Mouse (Mus musculus) layer of hippocampus, postnatal 10 days (tissue): ENCODE data around the gene Aspscr1. TPM values are rescaled to one million over a fixed set of nuclear protein-coding genes. Genes with fewer than 3 reads are reported as not detected.

Source experiments
- DNase-seq, 2 experiments: peaks; one replicate each; pipeline ENCODE4 v3.0.0; 2021; ENCODE audit warnings: low spot score in 2 of 2
- microRNA-seq, 2 experiments: library from miRNA; unstranded; fragments of <30 nt; microRNA quantifications; one replicate each; pipeline ENCODE4 v1.2.0; 2021
- total RNA-seq, 2 experiments: library from RNA; stranded (reverse); gene quantifications; 2 replicates each; pipeline ENCODE4 v1.2.3; 2021

The Aspscr1 gene
- total RNA-seq, 2 experiments from 2014 or later = 55.5 to 62.5 TPM

DNA sequence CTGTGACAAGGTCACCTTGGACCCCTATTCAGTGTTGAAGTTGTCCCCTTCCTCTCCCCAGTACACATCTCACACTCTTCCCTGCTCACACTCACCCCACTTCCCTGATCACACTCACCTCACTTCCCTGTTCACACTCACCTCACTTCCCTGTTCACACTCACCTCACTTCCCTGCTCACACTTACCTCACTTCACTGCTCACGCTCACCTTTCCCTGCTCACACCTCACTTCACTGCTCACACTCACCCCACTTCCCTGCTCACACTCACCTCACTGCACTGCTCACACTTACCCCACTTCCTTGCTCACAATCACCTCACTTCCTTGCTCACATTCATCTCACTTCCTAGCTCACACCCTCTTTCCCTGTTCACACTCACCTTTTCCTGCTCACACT is 58.6 kb downstream of the Aspscr1 start:
- DNase-seq = no peak

DNA sequence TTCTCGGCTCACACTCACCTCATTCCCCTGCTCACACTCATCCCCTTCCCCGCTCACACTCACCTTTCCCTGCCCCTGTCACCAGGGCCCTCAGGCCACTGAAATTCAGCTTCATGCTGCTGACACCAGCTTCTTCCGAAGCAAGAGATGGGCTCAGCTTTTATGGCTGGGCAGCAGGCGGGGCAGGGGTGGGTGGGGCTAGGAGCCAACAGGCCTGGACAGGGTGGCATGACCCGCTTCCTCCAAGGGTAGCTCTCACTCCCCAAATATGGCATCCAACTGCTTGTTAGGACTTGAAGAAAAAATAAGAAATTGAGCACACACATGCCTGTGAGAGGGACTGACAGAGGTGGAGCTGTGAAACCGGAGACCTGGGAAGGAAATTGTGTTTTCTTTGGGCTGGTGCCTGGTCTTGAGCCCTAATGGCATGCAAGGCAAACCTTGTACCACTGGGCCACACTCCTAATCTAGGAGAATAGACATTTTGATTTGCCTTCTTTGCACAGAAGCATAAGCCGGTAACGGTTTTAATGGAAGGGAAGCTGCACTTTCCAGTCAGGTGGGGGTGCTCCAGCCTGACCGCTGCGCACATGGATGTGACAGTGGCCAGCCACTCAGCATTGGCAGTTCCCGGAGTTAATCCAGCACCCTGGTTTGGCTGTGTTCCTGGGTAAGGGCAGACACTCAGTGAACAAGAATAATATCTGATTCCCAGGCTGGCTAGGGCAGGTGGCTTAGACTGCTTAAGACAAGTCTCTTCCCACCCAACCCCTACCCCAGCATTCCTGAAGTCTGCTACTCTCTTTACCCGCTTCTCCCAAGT is 59.3 kb downstream of the Aspscr1 start, which contains the start of gene Cbr2:
TSS of gene Cbr2 (minus strand) at position 257 of the 823 bp plus-strand sequence.
- no peak for DNase-seq

DNA sequence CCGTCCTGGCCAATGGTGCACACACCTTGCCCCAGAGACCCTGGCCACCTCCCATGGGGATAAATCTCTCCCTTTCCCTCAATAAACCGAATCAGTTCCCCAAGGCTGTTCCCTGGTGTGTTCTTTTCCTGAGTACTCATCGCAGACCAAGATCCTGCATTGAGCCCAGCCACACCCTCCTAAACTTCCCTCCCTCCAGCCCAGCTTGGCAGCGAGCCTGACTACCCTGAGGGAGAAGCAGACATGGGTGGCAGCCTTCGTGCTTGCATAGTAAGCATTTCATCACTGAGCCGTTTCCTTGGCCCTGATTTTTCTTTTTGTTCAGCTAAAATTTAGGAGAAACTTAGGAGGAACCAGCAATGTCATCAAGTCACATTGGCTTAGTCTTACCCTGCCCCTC is 60.7 kb downstream of the Aspscr1 start:
- no peak for DNase-seq

DNA sequence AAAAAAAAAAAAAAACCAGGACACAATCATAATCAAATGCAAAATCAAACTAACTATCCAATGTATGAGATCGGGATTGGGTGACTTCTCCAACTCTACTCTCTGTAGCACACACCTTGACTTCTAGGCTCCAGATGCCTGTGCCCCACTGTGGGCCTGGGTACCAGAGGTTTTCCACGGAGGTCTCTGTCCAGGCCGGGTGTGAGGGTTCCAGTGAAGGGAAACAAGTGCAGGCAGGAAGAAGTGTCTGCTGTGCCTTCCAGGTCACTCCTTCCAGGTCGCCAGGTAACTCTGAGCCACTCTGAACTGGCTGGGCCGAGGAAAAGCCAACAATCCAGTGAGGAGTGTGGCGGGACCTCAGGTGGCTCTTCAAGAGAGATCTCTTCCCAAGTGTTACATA is 63.7 kb downstream of the Aspscr1 start:
- no peak for DNase-seq

DNA sequence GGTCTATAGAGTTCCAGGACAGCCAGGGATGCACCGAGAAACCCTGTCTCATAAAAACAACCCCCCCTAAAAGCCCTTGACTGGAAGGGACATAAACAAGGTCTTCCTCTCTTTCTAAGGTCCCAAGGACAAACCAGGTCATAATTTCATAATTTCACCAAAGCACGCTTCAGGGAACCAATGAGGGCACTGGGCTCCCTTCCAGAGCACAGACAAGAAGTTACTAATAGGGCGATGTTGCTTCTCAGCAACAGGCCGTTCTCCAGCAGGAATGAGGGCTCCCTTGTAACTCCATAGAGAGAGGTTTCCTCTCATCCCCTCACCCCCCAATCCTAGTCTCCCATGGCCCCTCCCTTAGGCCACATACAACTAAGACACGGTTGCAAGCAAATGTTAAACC is 68.2 kb downstream of the Aspscr1 start:
- DNase-seq = no peak

DNA sequence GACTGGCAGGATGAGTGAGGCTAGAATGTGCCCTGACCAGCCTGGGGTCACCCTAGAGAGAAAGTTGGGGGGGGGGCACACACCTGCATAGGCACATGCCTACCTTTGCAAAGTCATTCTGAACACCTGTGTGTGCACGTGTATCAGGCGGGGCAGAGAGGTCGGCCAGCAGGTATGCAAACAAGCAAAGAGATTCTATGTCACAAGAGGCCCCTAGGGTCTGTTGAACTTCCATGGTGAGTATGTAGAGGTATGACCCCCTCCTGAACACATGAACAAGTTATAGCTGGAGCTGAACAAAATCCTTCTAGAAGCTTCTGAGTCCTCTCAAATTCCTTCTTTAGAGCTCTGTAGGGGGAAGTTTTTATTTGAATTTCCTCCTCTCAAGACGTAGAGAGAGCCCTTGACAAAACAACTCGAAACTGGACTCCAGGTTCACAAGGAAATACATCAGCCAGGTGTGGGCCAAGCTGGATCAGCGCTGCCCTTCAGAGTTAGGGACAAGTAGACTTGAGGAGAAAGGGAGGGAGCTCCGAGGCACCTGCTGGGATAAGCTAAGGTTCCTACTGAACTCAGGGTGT is 71.4 kb downstream of the Aspscr1 start:
- DNase-seq = no peak

DNA sequence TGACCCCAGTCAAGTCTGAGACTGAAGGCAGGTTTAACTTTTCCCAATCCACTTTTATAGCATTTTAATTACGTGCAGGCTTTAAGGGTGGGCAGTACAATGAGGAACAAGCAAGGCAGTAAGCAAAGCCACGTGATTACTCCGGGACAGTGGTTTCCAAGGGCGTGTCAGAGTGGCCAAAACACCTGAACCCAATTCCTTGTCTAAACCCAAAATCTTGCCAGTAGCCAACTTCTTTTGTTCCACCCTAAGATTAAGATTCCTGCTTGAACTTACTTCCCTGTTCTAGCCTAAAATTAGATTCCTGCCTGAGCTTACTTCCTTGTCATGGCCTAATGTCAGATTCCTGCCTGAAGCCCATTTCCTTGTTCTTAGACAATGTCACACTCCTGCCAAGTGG is 75.2 kb downstream of the Aspscr1 start:
- no peak for DNase-seq

DNA sequence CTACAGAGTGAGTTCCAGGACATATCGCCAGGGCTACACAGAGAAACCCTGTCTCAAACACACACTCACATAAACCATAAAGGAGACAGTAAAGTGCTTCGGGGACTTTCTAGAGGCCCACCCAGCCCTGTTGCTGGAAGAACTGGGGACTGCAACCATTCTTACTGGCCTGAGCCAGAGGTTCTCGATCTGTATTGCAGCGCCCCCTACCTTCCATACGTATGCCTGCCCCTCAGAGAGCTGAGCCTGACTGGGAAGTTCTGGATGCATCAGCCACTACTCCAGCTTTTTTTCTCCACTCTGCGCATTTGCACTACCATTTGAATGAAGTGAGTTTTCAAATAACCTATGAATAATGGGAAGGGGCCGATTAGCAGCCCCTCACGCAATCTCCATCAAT is 76.7 kb downstream of the Aspscr1 start:
- DNase-seq = no peak

DNA sequence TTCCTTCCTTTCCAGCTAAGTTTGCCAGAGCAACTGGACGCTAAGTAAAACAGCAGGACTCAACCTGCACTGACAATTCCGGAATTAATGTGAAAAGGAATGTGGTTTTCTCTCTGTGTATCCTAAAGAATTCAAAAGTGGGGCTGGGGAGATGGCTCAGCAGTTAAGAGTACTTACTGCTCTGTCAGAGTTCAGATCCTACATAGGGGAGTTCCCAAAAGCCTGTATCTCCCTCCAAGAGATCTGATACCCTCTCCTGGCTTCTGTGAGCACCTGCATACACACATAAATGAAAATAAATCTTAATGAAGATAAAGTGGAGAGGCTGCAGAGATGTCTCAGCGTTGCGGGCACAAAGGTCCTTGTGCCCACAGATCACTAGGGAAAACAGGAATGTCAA is 78.8 kb downstream of the Aspscr1 start:
- no peak for DNase-seq

Small RNA genes lying within 50 kb of the gene (microRNA-seq; reads per million reads assigned to microRNA genes)
- gene Mir6936 = 0.98 to 2.2 reads per million in 2 experiments

Other genes with a start within 250 kb of the Aspscr1 start
- 10 to 100 TPM; 71.2 to 71.4 TPM for gene Nploc4, start 235.3 kb upstream of the Aspscr1 start, total RNA-seq
- gene Tspan10, start 230.3 kb upstream of the Aspscr1 start, total RNA-seq = 10 to 100 TPM in 1 of 2 experiments, not detected in 1; 12.5 TPM
- gene Pde6g, start 219.5 kb upstream of the Aspscr1 start, total RNA-seq = under 1 TPM; 0.20 to 0.41 TPM
- 10 to 100 TPM; 10.4 to 10.5 TPM for gene Oxld1, start 214.9 kb upstream of the Aspscr1 start, total RNA-seq
- 10 to 100 TPM; 26.5 to 27.8 TPM for gene Ccdc137, start 214.9 kb upstream of the Aspscr1 start, total RNA-seq
- 10 to 100 TPM; 57.9 to 61.5 TPM for gene Arl16, start 205.4 kb upstream of the Aspscr1 start, total RNA-seq
- 10 to 100 TPM; 76.4 to 82.3 TPM for gene Mrpl12, start 188.4 kb upstream of the Aspscr1 start, total RNA-seq
- 10 to 100 TPM; 24.5 to 25.8 TPM for gene Slc25a10, start 181.1 kb upstream of the Aspscr1 start, total RNA-seq
- gene Gcgr, start 142.3 kb upstream of the Aspscr1 start, total RNA-seq = under 1 TPM in 1 of 2 experiments, not detected in 1; 0.18 TPM
- 100 to 1,000 TPM in 1 of 2 experiments, 10 to 100 TPM in 1; 95.4 to 107 TPM for gene Mcrip1, start 123.2 kb upstream of the Aspscr1 start, total RNA-seq
- gene Ppp1r27, start 121.8 kb upstream of the Aspscr1 start, total RNA-seq = not detected
- 100 to 1,000 TPM; 153 to 161 TPM for gene P4hb, start 99.7 kb upstream of the Aspscr1 start, total RNA-seq
- 100 to 1,000 TPM; 344 to 379 TPM for gene Arhgdia, start 91.3 kb upstream of the Aspscr1 start, total RNA-seq
- gene Alyref, start 74.6 kb upstream of the Aspscr1 start, total RNA-seq = 10 to 100 TPM; 79.8 to 91.3 TPM
- gene Anapc11, start 74.6 kb upstream of the Aspscr1 start, total RNA-seq = 100 to 1,000 TPM in 1 of 2 experiments, 10 to 100 TPM in 1; 93.5 to 107 TPM
- gene Npb, start 64.5 kb upstream of the Aspscr1 start, total RNA-seq = 1 to 10 TPM; 2.2 to 2.4 TPM
- gene Pcyt2, start 55.0 kb upstream of the Aspscr1 start, total RNA-seq = 100 to 1,000 TPM; 132 to 145 TPM
- 10 to 100 TPM; 33.5 to 39.7 TPM for gene Sirt7, start 47.7 kb upstream of the Aspscr1 start, total RNA-seq
- gene Mafg, start 39.4 kb upstream of the Aspscr1 start, total RNA-seq = 10 to 100 TPM; 79.3 to 86.7 TPM
- gene Pycr1, start 29.2 kb upstream of the Aspscr1 start, total RNA-seq = 1 to 10 TPM; 3.5 to 5.3 TPM
- gene Myadml2, start 24.8 kb upstream of the Aspscr1 start, total RNA-seq = 1 to 10 TPM; 1.1 to 2.1 TPM
- gene Notum, start 11.8 kb upstream of the Aspscr1 start, total RNA-seq = 1 to 10 TPM; 5.8 to 7.4 TPM
- 10 to 100 TPM; 30.1 to 32.0 TPM for gene Cenpx, start 40.8 kb downstream of the Aspscr1 start, total RNA-seq
- 10 to 100 TPM; 61.1 to 71.1 TPM for gene Lrrc45, start 41.0 kb downstream of the Aspscr1 start, total RNA-seq
- 100 to 1,000 TPM; 247 to 249 TPM for gene Rac3, start 48.5 kb downstream of the Aspscr1 start, total RNA-seq
- gene Dcxr, start 54.3 kb downstream of the Aspscr1 start, total RNA-seq = 10 to 100 TPM in 1 of 2 experiments, 1 to 10 TPM in 1; 7.8 to 10.2 TPM
- 1 to 10 TPM; 2.6 to 2.8 TPM for gene Cbr2, start 59.1 kb downstream of the Aspscr1 start, total RNA-seq
- gene Hmga1b, start 89.8 kb downstream of the Aspscr1 start, total RNA-seq = 10 to 100 TPM; 18.7 to 22.2 TPM
- 10 to 100 TPM; 89.5 to 91.8 TPM for gene Rfng, start 111.2 kb downstream of the Aspscr1 start, total RNA-seq
- 100 to 1,000 TPM; 136 to 144 TPM for gene Gps1, start 111.3 kb downstream of the Aspscr1 start, total RNA-seq
- 10 to 100 TPM; 42.3 to 44.5 TPM for gene Dus1l, start 123.4 kb downstream of the Aspscr1 start, total RNA-seq
- gene Fasn, start 151.6 kb downstream of the Aspscr1 start, total RNA-seq = 100 to 1,000 TPM; 286 to 320 TPM